In the genomic region with DNA sequence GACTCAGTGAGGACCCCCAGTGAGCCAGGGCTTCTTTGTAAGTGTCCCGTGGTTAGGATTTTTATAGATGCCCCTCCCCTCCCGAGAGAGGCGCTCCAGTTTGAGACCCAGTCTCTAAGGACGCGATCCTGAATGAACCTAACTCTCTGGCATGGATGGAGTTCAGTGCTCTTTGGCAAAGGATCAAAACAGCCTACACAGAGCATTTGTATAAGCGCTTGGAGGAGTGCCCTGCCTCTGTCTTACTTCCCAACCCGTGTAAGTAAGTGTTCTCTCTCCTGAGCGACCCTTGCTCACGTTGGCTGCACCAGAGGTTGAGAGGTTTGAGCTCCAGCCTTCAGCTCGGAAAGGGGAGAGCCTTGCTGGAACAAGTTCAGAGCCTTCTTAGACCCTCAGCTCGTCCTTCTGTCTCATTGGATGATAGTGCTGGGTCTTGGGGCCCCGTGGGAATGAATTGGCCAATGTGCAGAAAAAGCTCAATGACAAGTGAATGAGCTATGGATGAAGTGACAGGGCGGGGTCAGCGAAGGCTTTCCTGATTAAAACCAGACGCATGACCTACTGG, we compare ENCODE assay signal across 9 mouse cellular contexts. TPM values are rescaled to one million over a fixed set of nuclear protein-coding genes. Genes with fewer than 3 reads are reported as not detected.
DNase-seq lines count a peak whose midpoint lies in the region; ATAC-seq lines count a peak whose summit lies in the region.
"Had no signal": no experiment of that assay in that cellular context is flagged by ENCODE, and none has a peak within 500 bp of the region (broad histone marks: within the 10 kb centered on the region; RNA-seq: fewer than 3 reads in every experiment).

No protein-coding gene starts in this region.

- H3K9ac ChIP-seq in heart, embryonic 13.5 days: no peak overlapping the region
- no peak overlapping the region for H3K9ac ChIP-seq in limb, embryonic 13.5 days
- H3K9ac ChIP-seq: midbrain, embryonic 12.5 days had no signal

- no peak overlapping the region for H3K4me2 ChIP-seq in heart, embryonic 13.5 days
- H3K4me2 ChIP-seq in limb, embryonic 13.5 days (replicated peaks): no peak overlapping the region
- H3K4me2 ChIP-seq: midbrain, embryonic 12.5 days had no signal

- H3K27me3 ChIP-seq in heart, embryonic 10.5 days (ENCODE audit: insufficient read depth, poor library complexity, severe bottlenecking): no peaks in the 10 kb centered on the region
- H3K27me3 ChIP-seq in heart, embryonic 13.5 days (replicated peaks): no peaks in the 10 kb centered on the region
- H3K27me3 ChIP-seq in limb, embryonic 13.5 days: no peaks in the 10 kb centered on the region
- H3K27me3 ChIP-seq: midbrain, embryonic 12.5 days had no signal

- peak; percentile 96 for DNase-seq in heart, adult 11 months
- no peak for DNase-seq in heart, embryonic 10.5 days (ENCODE audit: low spot score)
- peak; percentile 43 for DNase-seq in ZHBTc4 (ENCODE audit: low read depth, low spot score)
- no peak for DNase-seq in thymus, adult 18-20 months
- DNase-seq in right cerebral cortex, postnatal 25 days: no peak

- peaks cover 7% of the 10 kb centered on the region for H3K9me3 ChIP-seq in heart, embryonic 10.5 days
- H3K9me3 ChIP-seq in heart, embryonic 13.5 days: no peaks in the 10 kb centered on the region
- no peaks in the 10 kb centered on the region for H3K9me3 ChIP-seq in limb, embryonic 13.5 days
- H3K9me3 ChIP-seq: midbrain, embryonic 12.5 days had no signal

- H3K27ac ChIP-seq in heart, embryonic 10.5 days: no peak overlapping the region
- peak overlapping the region; percentile 47 for H3K27ac ChIP-seq in heart, embryonic 13.5 days (replicated peaks)
- peak overlapping the region; percentile 10; the same call in 1 of the 2 replicates for H3K27ac ChIP-seq in limb, embryonic 13.5 days
- H3K27ac ChIP-seq: midbrain, embryonic 12.5 days had no signal

- 78% methylated on average over 15 of the region's 15 CpGs for WGBS in heart, embryonic 10.5 days
- 64% methylated on average over 15 of the region's 15 CpGs for WGBS in heart, embryonic 13.5 days
- 57% methylated on average over 15 of the region's 15 CpGs for WGBS in limb, embryonic 13.5 days

- no peak overlapping the region for H3K4me3 ChIP-seq in heart, embryonic 10.5 days
- H3K4me3 ChIP-seq in heart, embryonic 13.5 days: no peak overlapping the region
- no peak overlapping the region for H3K4me3 ChIP-seq in limb, embryonic 13.5 days
- H3K4me3 ChIP-seq: midbrain, embryonic 12.5 days had no signal

- peaks cover 4% of the 10 kb centered on the region; the same call in 1 of the 2 replicates for H3K36me3 ChIP-seq in heart, embryonic 10.5 days
- H3K36me3 ChIP-seq in heart, embryonic 13.5 days: 0 out of 2 replicates have a peak, but pooled peaks cover 3% of the 10 kb centered on the region
- H3K36me3 ChIP-seq in limb, embryonic 13.5 days: no peaks in the 10 kb centered on the region
- H3K36me3 ChIP-seq: midbrain, embryonic 12.5 days had no signal

- no peaks in the 10 kb centered on the region; the same call in 1 of the 2 replicates for H3K4me1 ChIP-seq in heart, embryonic 10.5 days
- H3K4me1 ChIP-seq in heart, embryonic 13.5 days: peaks cover 9% of the 10 kb centered on the region; the same call in 1 of the 2 replicates
- H3K4me1 ChIP-seq in limb, embryonic 13.5 days: no peaks in the 10 kb centered on the region
- H3K4me1 ChIP-seq: midbrain, embryonic 12.5 days had no signal

- no peak for ATAC-seq in heart, embryonic 13.5 days (ENCODE audit: extremely low read depth, insufficient number of reproducible peaks, low FRiP score, low TSS enrichment)
- no peak for ATAC-seq in limb, embryonic 13.5 days (ENCODE audit: low FRiP score, low read depth)
- no peak for ATAC-seq in megakaryocyte progenitor cell, adult 5-6 weeks (replicated peaks; ENCODE audit: poor library complexity)

RNA-seq across cellular contexts. Expression of a gene that starts 33.7 kb away (rescaled TPM):
- 12.2 and 18.6 TPM in 2 replicates for polyA plus RNA-seq in heart, embryonic 10.5 days (2016; fragmentation: Nextera tagmentation; extraction: Ambion mirVana)
- polyA plus RNA-seq in heart, embryonic 13.5 days (2015; fragmentation: Nextera tagmentation; extraction: Ambion mirVana): 8.5 and 10.8 TPM in 2 replicates
- polyA plus RNA-seq in limb, embryonic 13.5 days (2015; fragmentation: Nextera tagmentation; extraction: Ambion mirVana): 9.3 and 11.9 TPM in 2 replicates
- 62.9 and 66.8 TPM in 2 replicates for total RNA-seq in megakaryocyte progenitor cell, adult 5-6 weeks (2015)
- 43.6 and 57.8 TPM in 2 replicates for total RNA-seq in megakaryocyte progenitor cell, adult 5-6 weeks (2017)

RNA-seq across cellular contexts. Expression of a gene that starts 37.7 kb away (rescaled TPM):
- 54.8 and 76.3 TPM in 2 replicates for polyA plus RNA-seq in heart, embryonic 10.5 days (2016; fragmentation: Nextera tagmentation; extraction: Ambion mirVana)
- 49.1 and 49.3 TPM in 2 replicates for polyA plus RNA-seq in heart, embryonic 13.5 days (2015; fragmentation: Nextera tagmentation; extraction: Ambion mirVana)
- 76.9 and 78.2 TPM in 2 replicates for polyA plus RNA-seq in limb, embryonic 13.5 days (2015; fragmentation: Nextera tagmentation; extraction: Ambion mirVana)
- 20.0 and 23.2 TPM in 2 replicates for total RNA-seq in megakaryocyte progenitor cell, adult 5-6 weeks (2015)
- 106 and 114 TPM in 2 replicates for total RNA-seq in megakaryocyte progenitor cell, adult 5-6 weeks (2017)

Comparison
In these comparisons a context has a peak if more than half of its experiments do, and no peak if none do; other contexts are left out.
1. DNase-seq: peak in heart, adult 11 months (single experiment) and ZHBTc4 (single experiment); none in heart, embryonic 10.5 days (single experiment), thymus, adult 18-20 months (0 of 2) and right cerebral cortex, postnatal 25 days (single experiment).